Mouse (Mus musculus): ENCODE data around the gene Ccdc33.
A peak's percentile ranks its signal among the peaks of the same experiment; 100 is the strongest.

The Ccdc33 gene

GRCm38 (mm10) chr9:58047061-58047460 lies 71.6 kb downstream of the Ccdc33 start:
- DNase-seq (ENCODE audit: low read depth), result no peak

GRCm38 (mm10) chr9:58045646-58046045 lies 73.0 kb downstream of the Ccdc33 start:
- no peak for DNase-seq (ENCODE audit: low read depth)

- DNase-seq (ENCODE audit: low read depth), result no peak
Measured at GRCm38 (mm10) chr9:58044828-58045227, 73.8 kb downstream of the Ccdc33 start.

- no peak for DNase-seq (ENCODE audit: low read depth)
Measured at GRCm38 (mm10) chr9:58043496-58044017, 75.1 kb downstream of the Ccdc33 start.

GRCm38 (mm10) chr9:58042391-58042790 lies 76.2 kb downstream of the Ccdc33 start:
- no peak for DNase-seq (ENCODE audit: low read depth)

GRCm38 (mm10) chr9:58040977-58041376 lies 77.6 kb downstream of the Ccdc33 start:
- DNase-seq (ENCODE audit: low read depth), result no peak

- peak; percentile 30 for DNase-seq (ENCODE audit: low read depth)
Measured at GRCm38 (mm10) chr9:58038500-58039168, 80.0 kb downstream of the Ccdc33 start.

GRCm38 (mm10) chr9:58036961-58037360 lies 81.7 kb downstream of the Ccdc33 start:
- DNase-seq (ENCODE audit: low read depth), result no peak

- no peak for DNase-seq (ENCODE audit: low read depth)
Measured at GRCm38 (mm10) chr9:58035951-58036698, 82.5 kb downstream of the Ccdc33 start.

GRCm38 (mm10) chr9:58035519-58035918 lies 83.1 kb downstream of the Ccdc33 start:
- no peak for DNase-seq (ENCODE audit: low read depth)

GRCm38 (mm10) chr9:58031895-58032294 lies 86.7 kb downstream of the Ccdc33 start:
- DNase-seq (ENCODE audit: low read depth), result no peak

GRCm38 (mm10) chr9:58029635-58030034 lies 89.0 kb downstream of the Ccdc33 start:
- no peak for DNase-seq (ENCODE audit: low read depth)

GRCm38 (mm10) chr9:58028841-58029240 lies 89.8 kb downstream of the Ccdc33 start:
- DNase-seq (ENCODE audit: low read depth), result no peak

GRCm38 (mm10) chr9:58027426-58028180 lies 91.0 kb downstream of the Ccdc33 start:
- DNase-seq (ENCODE audit: low read depth), result no peak

GRCm38 (mm10) chr9:58025995-58026394 lies 92.6 kb downstream of the Ccdc33 start:
- no peak for DNase-seq (ENCODE audit: low read depth)

GRCm38 (mm10) chr9:58018385-58018784 lies 100.2 kb downstream of the Ccdc33 start:
- no peak for DNase-seq (ENCODE audit: low read depth)

GRCm38 (mm10) chr9:58016962-58017361 lies 101.7 kb downstream of the Ccdc33 start:
- no peak for DNase-seq (ENCODE audit: low read depth)

GRCm38 (mm10) chr9:58015856-58016255 lies 102.8 kb downstream of the Ccdc33 start:
- no peak for DNase-seq (ENCODE audit: low read depth)

- no peak for DNase-seq (ENCODE audit: low read depth)
Measured at GRCm38 (mm10) chr9:58014393-58015160, 104.0 kb downstream of the Ccdc33 start.

- DNase-seq (ENCODE audit: low read depth), result no peak
Measured at GRCm38 (mm10) chr9:58012935-58013334, 105.7 kb downstream of the Ccdc33 start.

- DNase-seq (ENCODE audit: low read depth), result no peak
Measured at GRCm38 (mm10) chr9:58012486-58012885, 106.1 kb downstream of the Ccdc33 start.

- DNase-seq (ENCODE audit: low read depth), result no peak
Measured at GRCm38 (mm10) chr9:58011552-58011951, 107.1 kb downstream of the Ccdc33 start.
